Mouse (Mus musculus) C3H10T1/2 (cell line): ENCODE measurements around the gene Tmem204. TPM values are rescaled to one million over a fixed set of nuclear protein-coding genes. Genes with fewer than 3 reads are reported as not detected.

Source experiments
- polyA plus RNA-seq, 2 experiments: library from polyadenylated mRNA; unstranded; fragments of >200 nt; fragmentation: generic; extraction: Trizol; gene quantifications; one replicate each; pipeline ENCODE4 v1.2.1; 2012; ENCODE audit warnings: missing spikeins in 2 of 2

The Tmem204 gene
- under 1 TPM; 0.61 to 0.90 TPM for polyA plus RNA-seq

DNA sequence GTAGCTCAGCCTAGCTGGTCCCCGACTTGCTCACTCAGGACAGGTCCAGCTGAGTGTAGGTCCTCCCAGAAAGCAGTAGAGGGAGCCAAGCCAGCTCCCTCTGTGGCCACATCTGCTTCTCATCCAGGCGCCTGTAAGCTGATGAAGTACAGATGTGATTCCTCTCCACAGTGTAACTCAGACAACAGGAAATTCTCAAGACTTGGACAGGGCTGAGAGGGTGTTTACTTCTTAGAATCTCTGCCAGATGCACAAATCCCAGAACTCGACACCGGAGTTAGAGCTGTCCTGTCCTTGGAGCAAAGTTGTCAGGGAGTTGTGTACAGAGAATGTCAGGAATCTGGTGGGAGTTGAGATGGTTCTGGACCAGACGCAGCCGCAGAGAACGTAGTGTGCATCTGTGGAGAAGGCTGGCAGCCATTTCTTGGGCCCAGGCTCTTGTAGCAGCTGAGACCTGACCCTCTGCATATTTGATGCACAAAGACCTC is at the start of gene Tmem204:
TSS of gene Tmem204 (minus strand) at position 148 of the 488 bp plus-strand sequence.

DNA sequence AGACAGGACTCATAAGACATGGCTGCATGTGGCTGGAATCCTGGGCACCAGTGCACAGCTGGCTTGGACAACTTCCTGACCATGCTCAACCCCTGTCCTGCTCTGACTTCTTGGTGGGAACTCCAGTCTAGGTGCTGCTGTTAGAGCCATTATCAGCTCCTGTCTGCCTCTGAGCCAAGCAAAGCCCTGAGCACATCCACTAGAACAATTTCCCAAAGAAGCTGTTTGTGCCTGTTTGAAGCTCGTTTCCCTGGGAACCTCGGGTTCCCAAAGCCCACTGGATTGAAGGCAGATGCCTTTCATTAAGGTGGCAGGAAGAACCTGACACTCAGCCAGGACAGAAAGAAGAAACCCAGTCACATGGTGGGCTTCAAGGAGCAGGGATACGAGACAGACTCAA is 37.0 kb upstream of the Tmem204 start, which contains the start of gene Ptx4:
TSS of gene Ptx4 (plus strand) at position 355 of the 400 bp plus-strand sequence.

DNA sequence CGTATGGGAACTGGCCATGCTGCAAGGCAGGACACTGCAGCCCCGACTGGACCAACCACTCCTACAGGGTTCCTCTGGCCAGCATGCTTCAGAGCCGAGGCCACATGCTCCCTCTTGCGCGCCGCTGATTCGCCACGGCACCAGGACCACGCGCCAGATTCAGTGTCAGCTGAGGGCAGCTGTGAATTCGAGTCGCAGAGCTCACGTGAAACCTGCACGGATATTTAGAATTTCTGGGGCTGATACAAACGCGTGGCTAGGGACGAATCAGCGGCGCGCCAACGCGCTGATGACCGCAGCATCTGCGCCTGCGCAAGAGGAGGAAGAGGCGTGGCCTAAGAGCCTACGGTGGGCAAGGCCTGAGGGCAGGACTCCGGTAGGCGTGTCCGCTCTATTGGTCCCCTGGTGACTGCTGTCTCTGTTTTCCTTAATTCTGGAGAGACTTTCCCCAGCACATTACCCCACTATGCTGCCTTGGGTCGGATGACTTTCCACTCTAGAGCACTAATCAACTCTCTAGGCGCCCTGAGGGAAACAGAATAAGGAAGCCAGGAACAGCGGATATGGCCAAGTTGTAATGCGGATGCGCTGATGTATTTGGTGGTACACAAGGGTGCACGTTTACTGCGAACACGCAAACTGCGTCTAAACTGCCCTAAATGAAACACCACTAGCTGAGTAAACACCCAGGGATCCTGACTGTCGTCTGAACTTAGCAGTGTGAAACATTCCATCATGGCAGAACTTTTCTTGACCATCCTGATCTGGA is 32.5 kb upstream of the Tmem204 start, which contains the start of gene Telo2:
TSS of gene Telo2 (minus strand) at position 304 of the 769 bp plus-strand sequence.

DNA sequence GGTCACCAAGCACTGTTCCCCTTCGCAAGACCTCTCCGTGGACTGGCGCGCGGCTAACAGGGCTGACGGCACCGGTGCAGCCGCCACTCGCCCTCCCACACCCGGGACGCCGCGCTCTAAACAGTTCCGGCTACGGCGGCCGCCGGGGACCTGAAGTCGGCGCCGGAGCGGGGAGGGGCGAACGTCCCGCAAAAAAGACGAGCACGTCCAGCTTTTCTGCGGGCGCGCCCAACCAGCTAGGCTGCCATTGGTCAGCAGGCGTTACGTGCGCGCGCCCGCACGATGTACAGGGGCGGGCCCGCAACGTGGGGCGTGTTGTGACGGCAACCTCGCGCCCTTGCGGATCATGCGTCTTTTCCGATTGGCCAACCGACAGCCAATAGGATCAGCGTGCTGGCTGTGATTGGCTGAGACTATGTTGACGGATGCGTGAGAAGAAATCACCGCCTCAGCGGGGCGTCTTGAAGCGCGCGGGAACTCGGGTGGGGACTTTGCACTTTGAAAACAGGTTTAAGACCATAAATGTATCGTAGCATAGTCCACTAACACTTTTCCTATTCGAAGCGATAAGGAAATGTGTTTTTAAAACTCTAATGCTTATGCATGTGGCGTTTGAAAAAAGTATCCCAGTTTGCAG is 67.6 kb downstream of the Tmem204 start, which contains the start of the genes Cramp1l and Ift140:
TSS of gene Cramp1l (minus strand) at position 134 of the 637 bp plus-strand sequence.
TSS of gene Ift140 (plus strand) at position 431 of the 637 bp plus-strand sequence.

Other genes starting within 250 kb of the Tmem204 start
- 10 to 100 TPM; 29.5 to 54.2 TPM for gene Hagh, start 243.4 kb downstream of the Tmem204 start, polyA plus RNA-seq
- gene Fahd1, start 233.2 kb downstream of the Tmem204 start, polyA plus RNA-seq, result 10 to 100 TPM in 1 of 2 experiments, 1 to 10 TPM in 1; 2.4 to 14.2 TPM
- 1 to 10 TPM in 1 of 2 experiments, under 1 TPM in 1; 0.02 to 1.7 TPM for gene Igfals, start 217.6 kb downstream of the Tmem204 start, polyA plus RNA-seq
- gene Nubp2, start 197.2 kb downstream of the Tmem204 start, polyA plus RNA-seq, result 10 to 100 TPM; 52.2 to 83.5 TPM
- gene Spsb3, start 196.9 kb downstream of the Tmem204 start, polyA plus RNA-seq, result 10 to 100 TPM; 29.6 to 47.8 TPM
- gene Eme2, start 188.5 kb downstream of the Tmem204 start, polyA plus RNA-seq, result 10 to 100 TPM; 10.0 to 12.7 TPM
- 100 to 1,000 TPM; 126 to 185 TPM for gene Mrps34, start 188.5 kb downstream of the Tmem204 start, polyA plus RNA-seq
- 10 to 100 TPM; 23.3 to 53.3 TPM for gene Nme3, start 187.1 kb downstream of the Tmem204 start, polyA plus RNA-seq
- 10 to 100 TPM in 1 of 2 experiments, 1 to 10 TPM in 1; 3.9 to 54.1 TPM for gene Mapk8ip3, start 146.6 kb downstream of the Tmem204 start, polyA plus RNA-seq
- gene Jpt2, start 122.9 kb downstream of the Tmem204 start, polyA plus RNA-seq, result 10 to 100 TPM; 19.4 to 33.6 TPM
- 1 to 10 TPM in 1 of 2 experiments, under 1 TPM in 1; 0.59 to 5.7 TPM for gene Cramp1l, start 67.8 kb downstream of the Tmem204 start, polyA plus RNA-seq
- gene Ift140, start 67.5 kb downstream of the Tmem204 start, polyA plus RNA-seq, result 10 to 100 TPM in 1 of 2 experiments, 1 to 10 TPM in 1; 6.5 to 21.9 TPM
- gene Telo2, start 32.4 kb upstream of the Tmem204 start, polyA plus RNA-seq, result 10 to 100 TPM; 20.3 to 26.2 TPM
- gene Ptx4, start 37.2 kb upstream of the Tmem204 start, polyA plus RNA-seq, result not detected
- gene Clcn7, start 49.8 kb upstream of the Tmem204 start, polyA plus RNA-seq, result 10 to 100 TPM in 1 of 2 experiments, 1 to 10 TPM in 1; 8.8 to 22.3 TPM
- not detected for gene Ccdc154, start 78.9 kb upstream of the Tmem204 start, polyA plus RNA-seq
- gene Gm38655, start 91.9 kb upstream of the Tmem204 start, polyA plus RNA-seq, result not detected
- gene BC003965, start 101.0 kb upstream of the Tmem204 start, polyA plus RNA-seq, result 10 to 100 TPM in 1 of 2 experiments, 1 to 10 TPM in 1; 4.9 to 10.7 TPM
- gene Unkl, start 104.8 kb upstream of the Tmem204 start, polyA plus RNA-seq, result 1 to 10 TPM in 1 of 2 experiments, under 1 TPM in 1; 0.15 to 3.8 TPM
- 10 to 100 TPM; 15.9 to 49.7 TPM for gene Gnptg, start 156.5 kb upstream of the Tmem204 start, polyA plus RNA-seq
- gene Tsr3, start 156.6 kb upstream of the Tmem204 start, polyA plus RNA-seq, result 10 to 100 TPM; 44.0 to 58.5 TPM
- gene Baiap3, start 172.8 kb upstream of the Tmem204 start, polyA plus RNA-seq, result under 1 TPM; 0.05 to 0.11 TPM
- 100 to 1,000 TPM; 272 to 366 TPM for gene Ube2i, start 191.0 kb upstream of the Tmem204 start, polyA plus RNA-seq
- not detected for gene Prss34, start 214.8 kb upstream of the Tmem204 start, polyA plus RNA-seq
- not detected for gene Prss28, start 225.1 kb upstream of the Tmem204 start, polyA plus RNA-seq
- not detected for gene Prss29, start 235.1 kb upstream of the Tmem204 start, polyA plus RNA-seq